Mouse (Mus musculus) ES-E14 (cell line): ENCODE measurements around the gene Timm13. TPM values are rescaled to one million over a fixed set of nuclear protein-coding genes. Genes with fewer than 3 reads are reported as not detected.

ENCODE experiments used
- DNase-seq: peaks from one replicate; pipeline ENCODE4 v3.0.0-alpha.2; 2013; ENCODE audit warnings: low read depth, low spot score
- H3K27ac ChIP-seq: 2 replicates; pipeline ENCODE4 v1.5.1; 2012; ENCODE audit warnings: low read depth, mild to moderate bottlenecking, low read length, moderate library complexity, mixed read lengths; ENCODE audit not compliant: poor library complexity, insufficient read depth, severe bottlenecking
- H3K36me3 ChIP-seq: 2 replicates; pipeline ENCODE4 v1.6.1; 2012; ENCODE audit warnings: mild to moderate bottlenecking, low read length, moderate library complexity, mixed read lengths; ENCODE audit not compliant: control insufficient read depth, poor library complexity, insufficient read depth, severe bottlenecking
- H3K4me1 ChIP-seq, 2 experiments: fragments of 150-350 bp in 1 of 2; sonication (generic) in 1 of 2; 2 replicates each; pipeline ENCODE4 v1.6.1; 2012; ENCODE audit warnings: low read length in 2 of 2, mild to moderate bottlenecking in 1 of 2, mixed read lengths in 1 of 2; ENCODE audit not compliant: control insufficient read depth in 2 of 2, insufficient read depth in 2 of 2, poor library complexity in 1 of 2
- H3K4me3 ChIP-seq, 2 experiments: fragments of 150-350 bp in 1 of 2; sonication (generic) in 1 of 2; 2 replicates each; pipeline ENCODE4 v1.5.1; 2012; ENCODE audit warnings: low read length in 2 of 2, low read depth in 1 of 2, mild to moderate bottlenecking in 1 of 2, mixed read lengths in 1 of 2; ENCODE audit not compliant: insufficient read depth in 1 of 2, poor library complexity in 1 of 2, severe bottlenecking in 1 of 2
- H3K9ac ChIP-seq: 2 replicates; pipeline ENCODE4 v1.6.1; 2012; ENCODE audit warnings: low read depth, mild to moderate bottlenecking, low read length, mixed read lengths; ENCODE audit not compliant: poor library complexity, insufficient read depth, severe bottlenecking
- H3K9me3 ChIP-seq: fragments of 150-350 bp; sonication (generic); 2 replicates; pipeline ENCODE4 v1.6.1; 2012; ENCODE audit warnings: low read depth, mild to moderate bottlenecking, low read length; ENCODE audit not compliant: control insufficient read depth, insufficient read depth
- CHD2 ChIP-seq: IDR thresholded peaks from 2 replicates; pipeline ENCODE4 v1.6.1; 2014; ENCODE audit warnings: mild to moderate bottlenecking, low read depth, low read length, inconsistent platforms
- HCFC1 ChIP-seq: IDR thresholded peaks from 2 replicates; pipeline ENCODE4 v1.6.1; 2012; ENCODE audit warnings: low read length, inconsistent platforms, borderline replicate concordance; ENCODE audit not compliant: insufficient read depth
- MAFK ChIP-seq: IDR thresholded peaks from 2 replicates; pipeline ENCODE4 v1.6.1; 2014; ENCODE audit warnings: mild to moderate bottlenecking, low read depth, low read length, inconsistent platforms; ENCODE audit not compliant: insufficient read depth
- ZC3H11A ChIP-seq: IDR thresholded peaks from 2 replicates; pipeline ENCODE4 v1.6.1; 2012; ENCODE audit warnings: low read depth, mild to moderate bottlenecking, inconsistent platforms, low read length, borderline replicate concordance
- ZNF384 ChIP-seq: IDR thresholded peaks from 2 replicates; pipeline ENCODE4 v1.6.1; 2012; ENCODE audit warnings: low read depth, low read length, inconsistent platforms
- in situ Hi-C, 2 experiments: fragments of 600-800 bp; cut with MboI; formaldehyde crosslinking; loops; one replicate each; pipeline ENCODE4 v1.15.1; 2025; ENCODE audit warnings: low sequenced_read_pairs in 2 of 2, inconsistent platforms in 1 of 2; ENCODE audit not compliant: unreplicated experiment in 2 of 2
- total RNA-seq: library from RNA; depleted of rRNA; stranded (reverse); fragments of 300-350 nt; gene quantifications from 2 replicates; pipeline ENCODE4 v1.2.3, GENCODE M21; 2012; rRNA removed

Timm13 gene
- total RNA-seq, 1 experiment = 244 TPM

GRCm38 (mm10) chr10:80856908-80857307 is 43.9 kb downstream of the Timm13 start:
- no peak for DNase-seq
- TF ChIP-seq HCFC1 = no peak
- no peak for TF ChIP-seq MAFK
- TF ChIP-seq CHD2 = no peak
- TF ChIP-seq ZNF384 = no peak
- TF ChIP-seq ZC3H11A = no peak
- peaks cover 11% of the 10 kb centered on the region for H3K36me3 ChIP-seq
- no peaks in the 10 kb centered on the region for H3K9me3 ChIP-seq
- no peak overlapping the region for H3K27ac ChIP-seq
- in situ Hi-C loops = no loop called here
- H3K4me3 ChIP-seq = no peak overlapping the region
- H3K9ac ChIP-seq = no peak overlapping the region
- peaks cover 3 to 5% of the 10 kb centered on the region in 2 experiments; a peak in 2 of 4 replicates for H3K4me1 ChIP-seq

- no peaks in the 10 kb centered on the region for H3K9me3 ChIP-seq
- H3K36me3 ChIP-seq = peaks cover 17% of the 10 kb centered on the region
- H3K4me3 ChIP-seq = no peak overlapping the region
- in situ Hi-C loops = no loop called here
- TF ChIP-seq CHD2 = no peak
- no peak for TF ChIP-seq ZC3H11A
- TF ChIP-seq MAFK = no peak
- TF ChIP-seq ZNF384 = no peak
- no peak for TF ChIP-seq HCFC1
- no peak overlapping the region for H3K9ac ChIP-seq
- H3K27ac ChIP-seq = no peak overlapping the region
- H3K4me1 ChIP-seq = peaks cover 3 to 5% of the 10 kb centered on the region in 2 experiments; a peak in 2 of 4 replicates
- no peak for DNase-seq
Observed at GRCm38 (mm10) chr10:80856267-80856666, 44.5 kb downstream of the Timm13 start.

- TF ChIP-seq ZC3H11A (no peak), HCFC1 (no peak), CHD2 (no peak), MAFK (no peak), ZNF384 (no peak)
- Histone ChIP-seq H3K9ac (peak overlapping the region; percentile 67), H3K36me3 (peaks cover 17% of the 10 kb centered on the region), H3K27ac (no peak overlapping the region), H3K9me3 (no peaks in the 10 kb centered on the region), H3K4me3 (peak overlapping the region; percentile 77), H3K4me1 (peaks cover 3 to 5% of the 10 kb centered on the region in 2 experiments; a peak in 2 of 4 replicates)
- DNase-seq = no peak
- in situ Hi-C loops = no loop called here
Observed at GRCm38 (mm10) chr10:80855749-80856073, 45.1 kb downstream of the Timm13 start.

GRCm38 (mm10) chr10:80854913-80855748 is 45.6 kb downstream of the Timm13 start, which contains the start of the genes Lsm7 and Sppl2b:
Lsm7 (minus strand) TSS chr10:80855209.
Sppl2b (plus strand) TSS chr10:80855275.
- Histone ChIP-seq H3K27ac (no peak within 1 kb of the TSS; the same call in 1 of the 2 replicates), H3K36me3 (peaks cover 17% of the 10 kb centered on the region), H3K9ac (peak within 1 kb of the TSS; percentile 83), H3K4me1 (peaks cover 3 to 5% of the 10 kb centered on the region in 2 experiments; a peak in 2 of 4 replicates), H3K4me3 (peak within 1 kb of the TSS; percentile 77), H3K9me3 (no peaks in the 10 kb centered on the region)
- peak; percentile 82 for DNase-seq
- in situ Hi-C loops = no loop called here
- no peak for TF ChIP-seq MAFK
- TF ChIP-seq HCFC1 = peak; percentile 65; the same call in 1 of the 2 replicates

Other genes with a start within 250 kb of the Timm13 start
- gene Btbd2, start 243.9 kb downstream of the Timm13 start, total RNA-seq = 45.7 and 64.7 TPM in 2 replicates
- 33.6 and 40.7 TPM in 2 replicates for gene Mknk2, start 222.9 kb downstream of the Timm13 start, total RNA-seq
- gene Mob3a, start 199.0 kb downstream of the Timm13 start, total RNA-seq = 18.8 and 29.2 TPM in 2 replicates
- 8.9 and 13.9 TPM in 2 replicates for gene Izumo4, start 198.8 kb downstream of the Timm13 start, total RNA-seq
- 74.8 and 106 TPM in 2 replicates for gene Ap3d1, start 158.7 kb downstream of the Timm13 start, total RNA-seq
- 31.9 and 41.2 TPM in 2 replicates for gene Dot1l, start 145.8 kb downstream of the Timm13 start, total RNA-seq
- gene Sf3a2, start 102.8 kb downstream of the Timm13 start, total RNA-seq = 31.4 and 39.6 TPM in 2 replicates
- gene Plekhj1, start 102.3 kb downstream of the Timm13 start, total RNA-seq = 77.2 and 87.1 TPM in 2 replicates
- gene Amh, start 95.7 kb downstream of the Timm13 start, total RNA-seq = 1.0 and 1.9 TPM in 2 replicates
- 0.67 and 1.0 TPM in 2 replicates for gene Jsrp1, start 87.5 kb downstream of the Timm13 start, total RNA-seq
- gene Oaz1, start 74.3 kb downstream of the Timm13 start, total RNA-seq = 823 and 1,116 TPM in 2 replicates
- 2.4 and 6.9 TPM in 2 replicates for gene Lingo3, start 56.9 kb downstream of the Timm13 start, total RNA-seq
- gene Lsm7, start 45.8 kb downstream of the Timm13 start, total RNA-seq = 385 and 464 TPM in 2 replicates
- 38.9 and 66.1 TPM in 2 replicates for gene Sppl2b, start 45.7 kb downstream of the Timm13 start, total RNA-seq
- 0.26 TPM in 1 of 2 replicates, not detected in the other for gene Tmprss9, start 29.1 kb downstream of the Timm13 start, total RNA-seq
- 66.5 and 88.2 TPM in 2 replicates for gene Lmnb2, start 17.3 kb upstream of the Timm13 start, total RNA-seq
- gene Gadd45b, start 29.1 kb upstream of the Timm13 start, total RNA-seq = 26.4 and 36.0 TPM in 2 replicates
- 0.79 and 0.94 TPM in 2 replicates for gene Gng7, start 114.0 kb upstream of the Timm13 start, total RNA-seq
- 1.1 and 1.3 TPM in 2 replicates for gene Diras1, start 124.7 kb upstream of the Timm13 start, total RNA-seq
- 12.6 and 13.1 TPM in 2 replicates for gene Slc39a3, start 136.5 kb upstream of the Timm13 start, total RNA-seq
- 113 and 116 TPM in 2 replicates for gene Sgta, start 159.2 kb upstream of the Timm13 start, total RNA-seq
- 155 and 174 TPM in 2 replicates for gene Thop1, start 169.1 kb upstream of the Timm13 start, total RNA-seq
- gene Creb3l3, start 197.9 kb upstream of the Timm13 start, total RNA-seq = 0.94 and 2.2 TPM in 2 replicates
- 115 and 121 TPM in 2 replicates for gene Map2k2, start 204.9 kb upstream of the Timm13 start, total RNA-seq
- 15.7 and 30.1 TPM in 2 replicates for gene Zbtb7a, start 234.3 kb upstream of the Timm13 start, total RNA-seq